Mouse (Mus musculus) ES-Bruce4 (cell line): Measurements from ENCODE around the gene Podxl2.

Source experiments
- CTCF ChIP-seq: IDR thresholded peaks from one replicate; pipeline ENCODE4 v1.8.1; 2011; ENCODE audit warnings: low read depth, low read length
- POLR2A ChIP-seq: IDR thresholded peaks from one replicate; pipeline ENCODE4 v1.8.1; 2011; ENCODE audit warnings: low read length; ENCODE audit not compliant: insufficient read depth

- TF ChIP-seq POLR2A (no peak), CTCF (no peak)
Observed at GRCm38 (mm10) chr6:88844901-88845565, 29.8 kb downstream of the Podxl2 start.
